Mouse (Mus musculus): ENCODE results near the gene Cadps.

The Cadps gene

GRCm38 (mm10) chr14:12730979-12731378 is 91.9 kb downstream of the Cadps start:
- no peak for DNase-seq (ENCODE audit: low spot score in 2 of 2)

GRCm38 (mm10) chr14:12722452-12723194 is 100.3 kb downstream of the Cadps start:
- DNase-seq (ENCODE audit: low spot score in 2 of 2): no peak

- DNase-seq (ENCODE audit: low spot score in 2 of 2): no peak
These were observed 104.1 kb downstream of the Cadps start for GRCm38 (mm10) chr14:12718766-12719165.

- DNase-seq (ENCODE audit: low spot score in 2 of 2): no peak
These were observed 106.8 kb downstream of the Cadps start for GRCm38 (mm10) chr14:12715906-12716659.

- DNase-seq (ENCODE audit: low spot score in 2 of 2): no peak
These were observed 115.5 kb downstream of the Cadps start for GRCm38 (mm10) chr14:12707395-12707794.

- no peak for DNase-seq (ENCODE audit: low spot score in 2 of 2)
These were observed 118.4 kb downstream of the Cadps start for GRCm38 (mm10) chr14:12704461-12704860.

GRCm38 (mm10) chr14:12690201-12690600 is 132.7 kb downstream of the Cadps start:
- no peak for DNase-seq (ENCODE audit: low spot score in 2 of 2)

GRCm38 (mm10) chr14:12685015-12685414 is 137.9 kb downstream of the Cadps start:
- DNase-seq (ENCODE audit: low spot score in 2 of 2): no peak

- no peak for DNase-seq (ENCODE audit: low spot score in 2 of 2)
These were observed 141.8 kb downstream of the Cadps start for GRCm38 (mm10) chr14:12680819-12681638.

GRCm38 (mm10) chr14:12661430-12661829 is 161.4 kb downstream of the Cadps start:
- DNase-seq (ENCODE audit: low spot score in 2 of 2): no peak

GRCm38 (mm10) chr14:12657351-12657750 is 165.5 kb downstream of the Cadps start:
- no peak for DNase-seq (ENCODE audit: low spot score in 2 of 2)

- DNase-seq (ENCODE audit: low spot score in 2 of 2): no peak
These were observed 179.9 kb downstream of the Cadps start for GRCm38 (mm10) chr14:12642868-12643512.

GRCm38 (mm10) chr14:12638762-12639161 is 184.1 kb downstream of the Cadps start:
- no peak for DNase-seq (ENCODE audit: low spot score in 2 of 2)

GRCm38 (mm10) chr14:12637121-12637754 is 185.6 kb downstream of the Cadps start:
- DNase-seq (ENCODE audit: low spot score in 2 of 2): no peak

GRCm38 (mm10) chr14:12624256-12625130 is 198.4 kb downstream of the Cadps start:
- DNase-seq (ENCODE audit: low spot score in 2 of 2): no peak

GRCm38 (mm10) chr14:12607025-12607424 is 215.9 kb downstream of the Cadps start:
- DNase-seq (ENCODE audit: low spot score in 2 of 2): no peak

GRCm38 (mm10) chr14:12606202-12606601 is 216.7 kb downstream of the Cadps start:
- no peak for DNase-seq (ENCODE audit: low spot score in 2 of 2)

GRCm38 (mm10) chr14:12602080-12602479 is 220.8 kb downstream of the Cadps start:
- DNase-seq (ENCODE audit: low spot score in 2 of 2): no peak

GRCm38 (mm10) chr14:12595326-12595725 is 227.6 kb downstream of the Cadps start:
- no peak for DNase-seq (ENCODE audit: low spot score in 2 of 2)

GRCm38 (mm10) chr14:12592472-12593075 is 230.3 kb downstream of the Cadps start:
- no peak for DNase-seq (ENCODE audit: low spot score in 2 of 2)

Measured in urinary bladder, postnatal 36 days (tissue).